Mouse (Mus musculus) heart, postnatal 0 days (tissue): Measurements from ENCODE around the gene Zkscan6.

Experiments used
- CTCF ChIP-seq: IDR thresholded peaks from 2 replicates; pipeline ENCODE4 v1.5.1; 2016; ENCODE audit warnings: antibody characterized with exemption, control low read depth, low read depth
- EP300 ChIP-seq: IDR thresholded peaks from 2 replicates; pipeline ENCODE4 v1.6.1; 2016; ENCODE audit warnings: antibody characterized with exemption, low read depth

- TF ChIP-seq CTCF (no peak), EP300 (no peak)
These were observed 7.4 kb downstream of the Zkscan6 start for GRCm38 (mm10) chr11:65814381-65814780.
